Mouse (Mus musculus) intestine, postnatal 0 days (tissue): ENCODE data around the gene Iqschfp. TPM values are rescaled to one million over a fixed set of nuclear protein-coding genes. Genes with fewer than 3 reads are reported as not detected.

ENCODE experiments used
- ATAC-seq: fragments of 200-750 bp; cut with Nextera tagmentation; 2 replicates; pipeline ENCODE4 v1.8.0; 2017; ENCODE audit warnings: mild to moderate bottlenecking, moderate TSS enrichment, moderate library complexity
- H3K27ac ChIP-seq: fragments of 300-500 bp; sonication (generic); 2 replicates; pipeline ENCODE4 v1.5.1; 2014; ENCODE audit warnings: mild to moderate bottlenecking, low read depth, low read length, moderate library complexity
- H3K27me3 ChIP-seq: fragments of 300-500 bp; sonication (generic); replicated peaks from 2 replicates; pipeline ENCODE4 v1.6.1; 2014; ENCODE audit warnings: low read length, mixed read lengths; ENCODE audit not compliant: control insufficient read depth, insufficient read depth
- H3K36me3 ChIP-seq: fragments of 300-500 bp; sonication (generic); 2 replicates; pipeline ENCODE4 v1.6.1; 2014; ENCODE audit warnings: mild to moderate bottlenecking, moderate library complexity; ENCODE audit not compliant: control insufficient read depth, insufficient read depth
- H3K4me1 ChIP-seq: fragments of 300-500 bp; sonication (generic); replicated peaks from 2 replicates; pipeline ENCODE4 v1.6.1; 2014; ENCODE audit warnings: antibody characterized with exemption, low read length, mixed read lengths; ENCODE audit not compliant: control insufficient read depth, insufficient read depth
- H3K4me2 ChIP-seq: fragments of 300-500 bp; sonication (generic); replicated peaks from 2 replicates; pipeline ENCODE4 v1.6.1; 2014; ENCODE audit warnings: low read depth, mild to moderate bottlenecking, moderate library complexity
- H3K4me3 ChIP-seq: fragments of 300-500 bp; sonication (generic); 2 replicates; pipeline ENCODE4 v1.5.1; 2014; ENCODE audit warnings: low read depth, low read length
- H3K9ac ChIP-seq: fragments of 300-500 bp; sonication (generic); 2 replicates; pipeline ENCODE4 v1.6.1; 2014; ENCODE audit warnings: mild to moderate bottlenecking, low read depth, low read length
- H3K9me3 ChIP-seq: fragments of 300-500 bp; sonication (generic); 2 replicates; pipeline ENCODE4 v1.6.1; 2016; ENCODE audit warnings: mixed run types; ENCODE audit not compliant: control insufficient read depth
- CTCF ChIP-seq: sonication (generic); IDR thresholded peaks from 2 replicates; pipeline ENCODE4 v1.5.1; 2016; ENCODE audit warnings: low read depth, mild to moderate bottlenecking, control low read depth, antibody characterized with exemption, moderate library complexity
- WGBS: fragments of 180-500 bp; shearing (Covaris S2); extraction: QIAGEN DNeasy Blood & Tissue Kit; methylation state at CpG from one replicate; pipeline ENCODE4 v1.1.7; 2014; 5-methylcytosine and 5-hydroxymethylcytosine counted together
- polyA plus RNA-seq: library from polyadenylated mRNA; unstranded; fragments of >200 nt; fragmentation: Nextera tagmentation; extraction: Ambion mirVana; gene quantifications from 2 replicates; pipeline ENCODE4 v1.2.1, GENCODE M21; 2015

Gene Iqschfp
- polyA plus RNA-seq, 1 experiment from 2014 or later, result 0.37 TPM

- TF ChIP-seq CTCF, result no peak
- no peak for ATAC-seq
- Histone ChIP-seq H3K4me3 (no peak overlapping the region), H3K36me3 (no peaks in the 10 kb centered on the region), H3K9me3 (no peaks in the 10 kb centered on the region), H3K9ac (no peak overlapping the region), H3K4me2 (no peak overlapping the region), H3K4me1 (no peaks in the 10 kb centered on the region), H3K27ac (no peak overlapping the region), H3K27me3 (no peaks in the 10 kb centered on the region)
- WGBS, result 67% methylated on average over 4 of the region's 4 CpGs
These were observed 354.1 kb downstream of the Iqschfp start for GRCm38 (mm10) chr3:68246154-68246553.

DNA sequence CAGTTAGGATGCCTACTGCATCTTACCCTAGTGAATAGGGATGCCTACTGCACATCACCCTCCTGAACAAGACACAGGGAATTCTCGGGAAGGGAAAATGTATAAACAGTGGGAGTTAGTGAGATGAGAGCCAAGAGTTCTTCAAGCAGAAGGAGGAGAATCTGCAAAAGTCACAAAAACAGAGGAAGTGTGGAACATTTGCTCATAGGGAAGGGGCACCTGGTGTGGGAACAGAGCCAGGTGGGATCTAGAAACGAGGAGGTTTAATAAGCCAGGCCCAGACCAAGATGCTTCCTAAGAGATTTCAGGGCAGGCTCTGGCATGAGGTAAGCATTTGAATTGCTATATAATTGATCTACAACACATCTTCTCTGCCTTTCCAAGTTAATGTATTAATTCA is 358.6 kb downstream of the Iqschfp start:
- 66% methylated on average over 2 of the region's 2 CpGs for WGBS
- no peaks in the 10 kb centered on the region for H3K9me3 ChIP-seq
- no peaks in the 10 kb centered on the region for H3K4me1 ChIP-seq
- no peaks in the 10 kb centered on the region for H3K27me3 ChIP-seq
- TF ChIP-seq CTCF, result no peak
- no peak overlapping the region for H3K9ac ChIP-seq
- no peaks in the 10 kb centered on the region for H3K36me3 ChIP-seq
- no peak overlapping the region for H3K4me3 ChIP-seq
- no peak overlapping the region for H3K27ac ChIP-seq
- H3K4me2 ChIP-seq, result no peak overlapping the region
- no peak for ATAC-seq

DNA sequence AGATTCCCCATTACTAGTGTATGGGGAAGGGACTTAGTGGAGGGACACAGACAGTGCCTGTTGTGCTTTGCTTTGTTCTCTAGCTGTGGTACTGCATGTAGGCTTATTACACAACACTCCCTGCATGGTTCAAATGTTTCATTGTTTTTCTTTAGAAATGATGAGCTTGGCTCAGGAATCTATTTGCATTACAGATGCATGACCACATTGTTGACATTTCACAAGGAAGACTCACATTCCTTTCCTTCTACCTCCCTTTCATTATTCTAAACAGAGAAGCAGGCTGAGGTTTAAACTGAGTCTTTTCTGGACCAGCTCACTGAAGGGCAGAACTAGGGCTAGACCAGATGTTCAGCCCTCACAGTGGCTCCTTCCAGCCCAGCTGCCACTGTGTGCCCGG is 360.3 kb downstream of the Iqschfp start:
- WGBS, result 41% methylated on average over 1 of the region's 1 CpGs
- Histone ChIP-seq H3K36me3 (no peaks in the 10 kb centered on the region), H3K4me3 (no peak overlapping the region), H3K9ac (no peak overlapping the region), H3K27ac (no peak overlapping the region), H3K9me3 (no peaks in the 10 kb centered on the region), H3K4me2 (no peak overlapping the region), H3K27me3 (no peaks in the 10 kb centered on the region), H3K4me1 (no peaks in the 10 kb centered on the region)
- TF ChIP-seq CTCF, result no peak
- no peak for ATAC-seq

DNA sequence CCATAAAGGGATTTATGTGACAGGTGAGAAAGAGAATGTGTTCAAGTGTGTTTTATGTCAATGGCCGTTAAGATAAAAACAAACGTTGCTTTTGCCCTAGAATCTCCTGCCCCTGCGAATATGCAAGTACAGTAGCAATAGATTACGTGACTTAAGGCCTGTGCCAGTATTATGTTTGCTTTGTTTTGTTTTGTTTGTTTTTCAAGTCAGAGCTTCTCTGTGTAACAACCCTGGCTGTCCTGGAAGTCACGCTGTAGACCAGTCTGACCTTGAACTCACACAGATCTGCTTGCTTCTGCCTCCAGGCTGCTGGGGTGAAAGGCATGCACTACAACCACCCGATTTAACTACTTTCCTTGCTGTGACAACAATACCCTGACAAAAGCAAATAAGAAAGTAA is 370.3 kb downstream of the Iqschfp start:
- no peak for TF ChIP-seq CTCF
- Histone ChIP-seq H3K36me3 (no peaks in the 10 kb centered on the region), H3K4me2 (no peak overlapping the region), H3K4me3 (no peak overlapping the region), H3K4me1 (no peaks in the 10 kb centered on the region), H3K27me3 (no peaks in the 10 kb centered on the region), H3K27ac (no peak overlapping the region), H3K9me3 (no peaks in the 10 kb centered on the region), H3K9ac (no peak overlapping the region)
- 41% methylated on average over 6 of the region's 6 CpGs for WGBS
- ATAC-seq, result no peak

DNA sequence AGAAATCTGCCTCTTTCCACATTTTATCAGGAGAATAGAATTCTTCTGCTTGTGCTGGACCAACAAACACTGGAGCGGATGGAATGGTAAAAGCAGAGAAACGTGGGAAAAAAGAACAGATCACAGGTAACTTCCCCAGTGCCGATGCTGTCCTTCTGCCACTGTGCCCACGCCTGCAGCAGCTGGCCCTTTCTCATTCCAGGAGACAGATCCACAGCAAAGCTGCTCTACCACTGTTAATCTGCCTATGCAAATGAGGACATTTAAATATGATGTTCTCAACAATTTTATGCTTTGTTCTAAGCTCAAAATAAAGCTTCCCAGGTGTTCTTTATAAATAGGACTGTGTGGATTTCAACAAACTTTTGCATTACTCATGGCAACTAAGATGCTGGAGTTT is 375.9 kb downstream of the Iqschfp start:
- H3K27me3 ChIP-seq, result no peaks in the 10 kb centered on the region
- no peaks in the 10 kb centered on the region for H3K36me3 ChIP-seq
- ATAC-seq, result no peak
- H3K4me2 ChIP-seq, result no peak overlapping the region
- H3K27ac ChIP-seq, result no peak overlapping the region
- no peak overlapping the region for H3K9ac ChIP-seq
- no peaks in the 10 kb centered on the region for H3K4me1 ChIP-seq
- no peak overlapping the region for H3K4me3 ChIP-seq
- TF ChIP-seq CTCF, result no peak
- WGBS, result 84% methylated on average over 4 of the region's 4 CpGs
- no peaks in the 10 kb centered on the region for H3K9me3 ChIP-seq

- Histone ChIP-seq H3K27me3 (no peaks in the 10 kb centered on the region), H3K4me3 (no peak overlapping the region), H3K9ac (no peak overlapping the region), H3K4me2 (no peak overlapping the region), H3K9me3 (no peaks in the 10 kb centered on the region), H3K27ac (no peak overlapping the region), H3K4me1 (no peaks in the 10 kb centered on the region), H3K36me3 (no peaks in the 10 kb centered on the region)
- no peak for TF ChIP-seq CTCF
- no peak for ATAC-seq
- 90% methylated on average over 4 of the region's 4 CpGs for WGBS
These were observed 377.2 kb downstream of the Iqschfp start for GRCm38 (mm10) chr3:68269251-68269650.

DNA sequence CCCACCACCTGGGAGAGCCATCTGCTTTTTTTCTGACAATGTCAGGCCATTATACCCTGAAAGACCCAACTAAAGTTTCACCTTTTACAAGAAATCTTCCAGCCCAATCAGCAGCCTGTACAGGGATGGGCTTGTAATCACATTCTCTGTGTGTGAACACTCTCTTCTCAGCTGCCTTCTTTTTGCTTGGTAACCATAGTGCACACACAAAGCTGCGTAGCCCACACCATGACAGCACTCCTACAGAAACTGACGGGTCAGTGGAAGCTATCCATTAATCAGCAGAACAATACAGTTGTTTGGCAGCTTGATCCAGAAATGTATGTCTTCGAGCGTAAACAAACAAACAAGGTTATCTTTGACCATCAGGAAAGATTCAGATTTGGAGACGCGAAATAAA is 378.2 kb downstream of the Iqschfp start:
- ATAC-seq, result no peak
- H3K4me1 ChIP-seq, result no peaks in the 10 kb centered on the region
- no peak overlapping the region for H3K9ac ChIP-seq
- no peaks in the 10 kb centered on the region for H3K9me3 ChIP-seq
- H3K4me2 ChIP-seq, result no peak overlapping the region
- H3K36me3 ChIP-seq, result no peaks in the 10 kb centered on the region
- no peak overlapping the region for H3K27ac ChIP-seq
- no peak for TF ChIP-seq CTCF
- H3K27me3 ChIP-seq, result no peaks in the 10 kb centered on the region
- H3K4me3 ChIP-seq, result no peak overlapping the region
- 81% methylated on average over 6 of the region's 6 CpGs for WGBS
